Mouse (Mus musculus) limb, embryonic 15.5 days (tissue): ENCODE results near the gene AW209491. TPM values are rescaled to one million over a fixed set of nuclear protein-coding genes. Genes with fewer than 3 reads are reported as not detected.

ENCODE experiments used
- polyA plus RNA-seq: library from polyadenylated mRNA; unstranded; fragments of >200 nt; fragmentation: Nextera tagmentation; extraction: Ambion mirVana; gene quantifications from 2 replicates; pipeline ENCODE4 v1.2.1, GENCODE M21; 2015

AW209491 gene
- polyA plus RNA-seq, 1 experiment from 2014 or later = 25.8 TPM

Other genes with a start within 250 kb of the AW209491 start
- 0.13 and 0.16 TPM in 2 replicates for gene Hecw1, start 106.9 kb upstream of the AW209491 start, polyA plus RNA-seq
- gene Mrpl32, start 17.0 kb upstream of the AW209491 start, polyA plus RNA-seq = 96.2 and 102 TPM in 2 replicates
- gene Psma2, start 16.9 kb upstream of the AW209491 start, polyA plus RNA-seq = 178 and 181 TPM in 2 replicates